Mouse (Mus musculus) thymus, adult 2 months (tissue): ENCODE results near the gene Stambp. TPM values are rescaled to one million over a fixed set of nuclear protein-coding genes. Genes with fewer than 3 reads are reported as not detected.

ENCODE experiments used
- DNase-seq: peaks from one replicate; pipeline ENCODE4 v3.0.0; 2021
- H3K27ac ChIP-seq: fragments of 200-500 bp; 2 replicates; pipeline ENCODE4 v1.5.1; 2012; ENCODE audit warnings: low read length, control low read depth; ENCODE audit not compliant: control insufficient read depth, insufficient read depth
- H3K27me3 ChIP-seq: fragments of 200-500 bp; 2 replicates; pipeline ENCODE4 v1.6.1; 2012; ENCODE audit warnings: mild to moderate bottlenecking, low read length, moderate library complexity, mixed read lengths; ENCODE audit not compliant: control insufficient read depth, insufficient read depth
- H3K36me3 ChIP-seq: fragments of 200-500 bp; 2 replicates; pipeline ENCODE4 v1.6.1; 2012; ENCODE audit warnings: mild to moderate bottlenecking, low read length, moderate library complexity; ENCODE audit not compliant: control insufficient read depth, insufficient read depth
- H3K4me1 ChIP-seq: fragments of 200-500 bp; replicated peaks from 2 replicates; pipeline ENCODE4 v1.6.1; 2012; ENCODE audit warnings: low read length; ENCODE audit not compliant: control insufficient read depth, insufficient read depth
- H3K4me3 ChIP-seq: fragments of 200-500 bp; 2 replicates; pipeline ENCODE4 v1.5.1; 2012; ENCODE audit warnings: mild to moderate bottlenecking, low read length, control low read depth, moderate library complexity; ENCODE audit not compliant: control insufficient read depth, insufficient read depth
- CTCF ChIP-seq: fragments of 200-500 bp; IDR thresholded peaks from 2 replicates; pipeline ENCODE4 v1.5.1; 2012; ENCODE audit warnings: mild to moderate bottlenecking, control low read depth, low read length, moderate library complexity, borderline replicate concordance; ENCODE audit not compliant: control insufficient read depth, poor library complexity, insufficient read depth; ENCODE audit errors: extremely low read depth
- POLR2A ChIP-seq: fragments of 200-500 bp; IDR thresholded peaks from 2 replicates; pipeline ENCODE4 v1.6.1; 2012; ENCODE audit warnings: mild to moderate bottlenecking, low read length, control low read depth, moderate library complexity; ENCODE audit not compliant: control insufficient read depth, poor library complexity, insufficient read depth; ENCODE audit errors: extremely low read depth
- WGBS: fragments of 180-500 bp; shearing (Covaris S2); methylation state at CpG from one replicate; pipeline ENCODE4 v1.1.7; 2018; 5-methylcytosine and 5-hydroxymethylcytosine counted together
- polyA plus RNA-seq: library from polyadenylated mRNA; depleted of rRNA; stranded (reverse); fragments of >200 nt; gene quantifications from 2 replicates; pipeline ENCODE4 v1.2.3, GENCODE M21; 2012

Gene Stambp
- polyA plus RNA-seq, 1 experiment = 19.2 TPM

DNA sequence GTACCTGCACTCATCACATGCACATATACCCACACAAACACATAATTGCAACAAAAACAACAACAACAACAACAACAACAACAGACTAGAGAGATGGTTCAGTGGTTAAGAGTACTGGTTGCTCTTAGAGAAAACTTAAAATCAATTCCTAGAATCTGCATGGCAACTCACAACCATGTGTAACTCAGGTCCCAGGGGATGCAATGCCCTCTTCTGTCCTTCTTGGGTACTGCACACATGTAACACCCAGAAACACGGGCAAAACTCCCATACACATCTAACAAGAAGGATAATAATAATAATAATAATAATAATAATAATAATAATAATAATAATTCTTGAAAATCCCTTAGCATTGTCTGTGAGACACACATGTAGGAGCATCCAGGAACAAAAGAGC, 60.0 kb downstream of the Stambp start:
- Histone ChIP-seq H3K4me1 (no peaks in the 10 kb centered on the region), H3K36me3 (no peaks in the 10 kb centered on the region), H3K4me3 (no peak overlapping the region), H3K27me3 (no peaks in the 10 kb centered on the region), H3K27ac (no peak overlapping the region)
- TF ChIP-seq CTCF (no peak), POLR2A (no peak)
- WGBS = 3% methylated on average over 1 of the region's 1 CpGs
- DNase-seq = peak; percentile 68

DNA sequence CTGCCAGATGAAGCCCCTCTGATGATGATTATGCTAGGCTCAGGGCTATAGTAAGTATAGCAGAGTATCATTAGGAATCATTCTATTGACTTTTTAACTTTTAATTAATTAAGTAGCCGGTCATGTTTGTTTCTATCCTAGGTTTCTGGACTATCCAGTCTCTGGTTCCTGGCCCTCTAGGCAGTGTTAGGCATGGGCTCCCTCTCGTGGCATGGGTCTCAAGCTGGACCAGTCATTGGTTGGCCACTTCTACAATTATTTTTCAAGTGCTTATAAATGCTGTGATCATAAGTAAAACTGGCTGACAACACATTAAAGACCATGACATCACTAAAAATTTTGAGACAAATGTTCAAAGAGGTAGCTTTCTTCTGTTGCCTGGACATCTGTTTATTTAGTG, 62.3 kb downstream of the Stambp start:
- Histone ChIP-seq H3K27ac (no peak overlapping the region), H3K27me3 (no peaks in the 10 kb centered on the region), H3K4me3 (no peak overlapping the region), H3K36me3 (no peaks in the 10 kb centered on the region), H3K4me1 (peaks cover 3% of the 10 kb centered on the region)
- DNase-seq = no peak
- TF ChIP-seq POLR2A (no peak), CTCF (no peak)
- WGBS = 85% methylated on average over 2 of the region's 2 CpGs

DNA sequence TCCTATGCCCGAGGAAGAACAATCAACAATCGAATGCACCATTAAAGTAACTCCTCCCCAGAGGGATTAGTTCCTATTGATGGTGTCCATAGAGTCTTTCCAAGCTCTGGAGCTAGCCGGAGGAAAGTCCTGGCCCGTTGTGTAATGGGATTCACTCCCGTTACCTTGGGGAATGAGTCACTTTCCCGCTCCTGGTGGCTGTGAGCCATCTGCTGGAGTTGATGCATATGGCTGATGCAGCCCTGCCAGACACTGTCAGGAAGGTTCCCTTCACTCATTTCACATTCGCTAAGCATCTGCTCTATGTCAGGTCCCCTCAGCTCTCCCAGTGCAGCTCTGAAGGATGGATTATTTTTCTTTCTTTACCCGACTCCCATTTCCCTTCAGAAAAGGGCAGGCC, 63.1 kb downstream of the Stambp start:
- no peak for TF ChIP-seq CTCF
- no peak for TF ChIP-seq POLR2A

DNA sequence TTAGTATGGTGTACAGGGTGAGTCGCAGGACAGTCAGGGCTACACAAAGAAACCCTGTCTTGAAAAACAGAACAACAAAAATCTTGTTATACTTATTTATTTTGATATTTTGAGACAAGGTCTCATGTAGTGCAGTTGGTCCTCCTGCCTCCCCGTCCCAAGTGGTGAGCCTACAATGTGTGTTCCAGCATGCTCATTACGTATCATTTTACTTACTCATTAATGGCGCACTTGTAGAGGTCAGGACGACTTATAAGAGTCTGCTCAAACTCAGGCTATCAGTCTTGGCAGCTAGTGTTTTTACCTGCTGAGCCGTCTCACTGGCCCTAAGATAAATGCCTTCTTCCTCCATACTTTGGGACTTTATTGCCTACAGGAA, 65.4 kb downstream of the Stambp start:
- WGBS = 28% methylated on average over 6 of the region's 6 CpGs
- TF ChIP-seq POLR2A = no peak
- no peak for TF ChIP-seq CTCF
- H3K27me3 ChIP-seq = no peaks in the 10 kb centered on the region
- H3K27ac ChIP-seq = 0 out of 2 replicates have a peak overlapping the region, but pooled peaks have one; percentile 3
- H3K4me3 ChIP-seq = no peak overlapping the region
- H3K4me1 ChIP-seq = peaks cover 15% of the 10 kb centered on the region
- H3K36me3 ChIP-seq = no peaks in the 10 kb centered on the region
- DNase-seq = no peak

More for the DNA sequence above, 63.1 kb downstream of the Stambp start:
- H3K27me3 ChIP-seq = no peaks in the 10 kb centered on the region
- peaks cover 8% of the 10 kb centered on the region for H3K4me1 ChIP-seq
- no peaks in the 10 kb centered on the region for H3K36me3 ChIP-seq
- DNase-seq = no peak
- no peak overlapping the region for H3K4me3 ChIP-seq
- 84% methylated on average over 8 of the region's 8 CpGs for WGBS
- no peak overlapping the region for H3K27ac ChIP-seq

DNA sequence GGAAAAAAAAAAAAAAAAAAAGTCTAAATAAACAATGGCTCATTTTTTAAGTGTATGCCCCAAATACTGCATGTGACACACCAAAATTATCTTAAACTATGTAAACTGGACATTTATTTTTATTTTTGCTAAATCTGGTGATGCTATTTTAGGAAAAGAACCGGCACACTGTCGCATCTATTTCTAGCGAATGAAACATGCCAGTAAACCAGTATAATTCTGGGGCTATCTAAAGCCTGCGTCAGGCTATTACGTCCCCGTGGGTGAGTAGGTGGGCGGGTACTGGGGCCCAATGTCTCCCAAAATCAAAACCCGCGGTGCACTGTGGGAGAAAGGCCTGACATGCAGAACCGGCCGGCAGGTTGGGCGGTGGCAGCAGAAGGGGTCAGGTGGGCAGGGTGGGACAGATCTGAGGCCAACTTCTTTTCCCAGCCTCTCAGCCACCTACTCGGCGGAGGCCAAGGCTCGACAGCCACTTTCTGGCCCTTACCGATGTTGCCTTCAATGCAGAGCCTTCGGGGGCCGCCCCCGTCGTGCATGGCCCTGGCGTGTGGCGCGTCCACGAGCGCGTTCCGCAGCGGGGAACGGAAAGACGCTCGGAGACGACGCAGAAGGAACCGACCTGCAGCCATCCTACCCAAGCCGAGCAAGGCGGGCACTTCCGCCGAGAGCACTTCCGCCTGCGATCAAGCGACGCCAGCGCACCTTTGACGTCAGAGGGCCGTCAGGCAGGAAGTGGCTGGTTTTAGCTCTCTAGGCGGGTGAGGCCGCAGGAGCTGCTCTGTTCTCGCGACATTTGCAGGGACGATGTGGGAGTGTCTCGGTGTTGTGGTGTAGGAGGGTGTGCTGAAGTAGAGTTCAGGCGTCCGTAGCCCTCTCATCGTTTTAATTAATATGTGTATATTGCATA, 66.0 kb downstream of the Stambp start, which contains the start of gene Dguok:
Dguok (minus strand) TSS at position 712 of the 910 bp plus-strand sequence.
- Histone ChIP-seq H3K27ac (peak within 1 kb of the TSS; percentile 86), H3K36me3 (no peaks in the 10 kb centered on the region), H3K4me3 (peak within 1 kb of the TSS; percentile 70), H3K27me3 (no peaks in the 10 kb centered on the region), H3K4me1 (peaks cover 15% of the 10 kb centered on the region)
- WGBS = under 1% methylated on average over 54 of the region's 54 CpGs
- TF ChIP-seq POLR2A = peak; percentile 95
- TF ChIP-seq CTCF = peak; percentile 54; the same call in 1 of the 2 replicates
- peak; percentile 98 for DNase-seq

DNA sequence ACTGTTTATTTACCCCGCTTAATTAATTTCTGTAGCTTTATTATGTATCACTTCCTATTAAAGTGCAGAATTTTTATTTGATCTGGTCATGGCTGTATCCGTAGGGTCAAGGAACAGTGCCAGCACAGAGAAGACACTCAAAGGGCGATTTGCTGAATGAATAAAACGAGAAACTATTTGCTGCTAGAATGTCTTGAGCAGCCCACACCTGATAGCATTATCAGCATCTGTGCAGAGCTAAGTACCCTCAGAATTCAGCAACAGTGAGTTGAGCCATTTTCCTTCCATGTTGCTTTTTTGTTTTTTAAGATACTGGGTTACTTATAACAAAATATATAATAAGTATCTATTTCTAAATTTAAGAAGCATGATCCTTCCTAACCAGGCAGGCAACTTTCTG, 67.0 kb downstream of the Stambp start:
- H3K4me3 ChIP-seq = no peak overlapping the region
- no peaks in the 10 kb centered on the region for H3K36me3 ChIP-seq
- WGBS = 93% methylated on average over 4 of the region's 4 CpGs
- no peak for DNase-seq
- H3K27me3 ChIP-seq = no peaks in the 10 kb centered on the region
- H3K27ac ChIP-seq = no peak overlapping the region
- peaks cover 15% of the 10 kb centered on the region for H3K4me1 ChIP-seq
- TF ChIP-seq POLR2A = no peak
- TF ChIP-seq CTCF = no peak
